Mouse (Mus musculus) cerebellum, adult 2 months (tissue): Measurements from ENCODE around the gene Hrh1. TPM values are rescaled to one million over a fixed set of nuclear protein-coding genes. Genes with fewer than 3 reads are reported as not detected.

Experiments
- DNase-seq, 2 experiments: peaks; one replicate each; pipeline ENCODE4 v3.0.0; 2021
- H3K27ac ChIP-seq: fragments of 200-500 bp; 2 replicates; pipeline ENCODE4 v1.5.1; 2012; ENCODE audit warnings: low read length, control low read depth, inconsistent platforms; ENCODE audit not compliant: insufficient read depth
- H3K27me3 ChIP-seq: fragments of 200-500 bp; 2 replicates; pipeline ENCODE4 v1.6.1; 2012; ENCODE audit warnings: inconsistent platforms, mild to moderate bottlenecking, low read length, moderate library complexity; ENCODE audit not compliant: control insufficient read depth, insufficient read depth
- H3K4me1 ChIP-seq: fragments of 200-500 bp; 2 replicates; pipeline ENCODE4 v1.6.1; 2011; ENCODE audit warnings: low read length; ENCODE audit not compliant: control insufficient read depth, insufficient read depth
- H3K4me3 ChIP-seq: fragments of 200-500 bp; replicated peaks from 2 replicates; pipeline ENCODE3; 2011; ENCODE audit warnings: mild to moderate bottlenecking, low read depth, low read length, control low read depth; ENCODE audit not compliant: insufficient read depth
- CTCF ChIP-seq: fragments of 200-500 bp; IDR thresholded peaks from 2 replicates; pipeline ENCODE4 v1.5.1; 2011; ENCODE audit warnings: low read depth, mild to moderate bottlenecking, control low read depth, low read length, moderate library complexity, borderline replicate concordance; ENCODE audit not compliant: insufficient read depth
- POLR2A ChIP-seq: fragments of 200-500 bp; IDR thresholded peaks from 2 replicates; pipeline ENCODE4 v1.6.1; 2011; ENCODE audit warnings: low read length, control low read depth, borderline replicate concordance; ENCODE audit not compliant: insufficient read depth
- WGBS: fragments of 180-500 bp; shearing (Covaris S2); methylation state at CpG from one replicate; pipeline ENCODE4 v1.1.7; 2018; 5-methylcytosine and 5-hydroxymethylcytosine counted together
- polyA plus RNA-seq: library from polyadenylated mRNA; depleted of rRNA; stranded (reverse); fragments of >200 nt; gene quantifications from 2 replicates; pipeline ENCODE4 v1.2.3, GENCODE M21; 2012

Hrh1 gene
- polyA plus RNA-seq, 1 experiment: 8.1 TPM

DNA sequence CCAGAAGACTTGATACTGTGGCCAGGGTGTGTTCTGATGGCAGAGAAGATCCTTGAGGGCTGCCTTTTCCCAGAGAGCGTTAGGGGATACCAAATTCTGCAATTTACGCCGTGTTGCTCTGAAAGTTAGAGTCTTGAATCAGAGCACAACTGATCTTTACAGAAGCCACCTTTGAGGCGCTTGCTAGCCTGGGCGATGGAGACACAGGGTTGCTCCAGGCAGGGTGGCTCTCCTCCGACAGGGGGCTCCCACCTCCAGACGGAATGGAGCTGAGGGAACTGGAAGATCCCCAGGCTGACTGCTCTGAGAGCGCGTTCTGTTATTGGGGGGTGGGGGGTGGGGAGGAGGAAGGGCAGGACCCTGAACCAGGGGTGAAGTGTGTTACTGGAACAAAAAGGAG lies 890 bp downstream of the Hrh1 start:
- TF ChIP-seq CTCF (no peak), POLR2A (no peak)
- no peak overlapping the region for H3K27ac ChIP-seq
- no peak overlapping the region for H3K4me3 ChIP-seq
- peaks cover 5% of the 10 kb centered on the region; the same call in 1 of the 2 replicates for H3K27me3 ChIP-seq
- no peaks in the 10 kb centered on the region; the same call in 1 of the 2 replicates for H3K4me1 ChIP-seq
- 2% methylated on average over 9 of the region's 9 CpGs for WGBS
- peak in 1 of 2 experiments; percentile 18 for DNase-seq

DNA sequence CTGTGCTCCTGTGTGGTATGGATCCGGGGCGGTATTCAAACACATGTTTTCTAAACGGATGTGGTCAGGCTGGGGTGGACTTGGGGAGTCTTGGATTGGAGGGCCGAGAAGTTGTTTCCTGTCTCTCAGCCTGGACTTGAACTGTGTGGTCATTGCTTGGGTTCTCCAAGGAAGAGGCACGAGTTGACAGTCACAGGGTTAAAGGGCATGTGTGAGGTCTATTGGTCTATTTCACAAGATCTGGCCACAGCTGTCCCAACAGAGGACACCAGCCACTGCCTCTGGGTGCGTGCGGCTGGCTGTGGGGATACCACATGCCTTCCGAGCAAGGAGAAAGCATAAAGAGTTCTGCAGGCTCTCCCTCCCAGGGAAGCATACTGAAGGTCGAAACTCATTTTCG lies 2.7 kb downstream of the Hrh1 start:
- Histone ChIP-seq H3K27ac (no peak overlapping the region), H3K4me1 (no peaks in the 10 kb centered on the region; the same call in 1 of the 2 replicates), H3K27me3 (peaks cover 5% of the 10 kb centered on the region; the same call in 1 of the 2 replicates), H3K4me3 (no peak overlapping the region)
- TF ChIP-seq CTCF (no peak), POLR2A (no peak)
- WGBS: 79% methylated on average over 10 of the region's 10 CpGs
- no peak for DNase-seq

DNA sequence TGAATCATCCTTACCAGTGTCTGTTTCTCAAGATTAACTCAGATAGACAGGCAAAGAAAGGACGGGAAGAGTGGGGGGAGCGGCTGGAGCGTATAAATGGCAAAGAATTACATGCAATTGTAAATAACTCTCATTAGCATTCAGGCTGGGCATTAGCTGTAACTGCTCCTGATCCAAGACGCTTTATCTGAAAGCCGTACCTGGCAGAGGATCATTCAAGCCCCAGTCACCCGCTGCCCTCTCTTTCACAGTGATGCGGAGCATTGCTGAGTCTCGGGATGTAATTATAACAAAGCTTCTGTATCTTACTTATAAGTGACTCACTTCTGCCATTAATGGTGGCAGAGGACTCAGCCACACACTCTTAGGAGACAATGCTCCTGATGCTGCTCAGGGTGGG lies 3.1 kb downstream of the Hrh1 start:
- 67% methylated on average over 8 of the region's 8 CpGs for WGBS
- Histone ChIP-seq H3K4me1 (no peaks in the 10 kb centered on the region; the same call in 1 of the 2 replicates), H3K27me3 (peaks cover 5% of the 10 kb centered on the region; the same call in 1 of the 2 replicates), H3K4me3 (no peak overlapping the region), H3K27ac (no peak overlapping the region)
- DNase-seq: no peak
- TF ChIP-seq CTCF (no peak), POLR2A (no peak)

DNA sequence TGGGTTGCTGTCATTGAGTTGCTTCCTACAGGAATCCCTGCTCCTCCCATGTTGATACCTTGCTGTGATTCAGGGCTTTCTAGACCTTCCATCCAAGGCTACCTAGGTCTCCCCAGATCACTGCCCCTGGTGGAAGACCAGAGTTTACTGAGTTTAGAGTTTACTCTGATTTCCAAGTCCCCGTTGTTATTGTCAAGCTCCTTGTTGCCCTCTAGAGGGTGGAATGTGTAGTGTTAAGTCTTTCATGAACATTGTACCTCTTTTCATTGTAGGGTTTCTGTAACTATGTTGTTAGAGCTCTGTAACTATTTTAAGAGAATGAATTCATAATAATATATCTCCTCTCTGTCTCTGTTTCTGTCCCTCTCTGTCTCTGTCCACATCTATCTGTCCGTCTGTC lies 4.4 kb downstream of the Hrh1 start:
- no peak for TF ChIP-seq CTCF
- TF ChIP-seq POLR2A: no peak
- WGBS: 79% methylated on average over 2 of the region's 2 CpGs
- H3K27ac ChIP-seq: no peak overlapping the region
- no peaks in the 10 kb centered on the region; the same call in 1 of the 2 replicates for H3K4me1 ChIP-seq
- DNase-seq: no peak
- H3K27me3 ChIP-seq: peaks cover 5% of the 10 kb centered on the region; the same call in 1 of the 2 replicates
- H3K4me3 ChIP-seq: no peak overlapping the region

DNA sequence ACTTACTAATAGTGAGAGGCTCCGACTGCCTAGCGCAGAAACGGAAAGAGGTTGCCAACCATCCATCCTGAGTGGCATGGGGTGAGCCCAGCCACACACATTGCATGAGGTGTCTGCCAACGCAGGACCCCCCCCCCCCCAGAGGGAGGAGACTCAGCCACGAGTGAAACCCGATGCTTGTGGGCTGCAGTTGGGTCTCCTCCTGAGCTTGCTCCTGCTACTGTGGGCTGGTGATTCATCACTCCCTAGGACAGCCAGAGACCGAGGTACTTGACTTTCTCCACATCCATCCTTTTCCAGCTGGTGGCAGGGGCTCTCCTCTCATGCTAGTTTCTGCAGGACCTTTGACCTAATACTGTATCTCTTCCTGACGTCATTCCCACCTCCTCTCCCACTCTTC lies 5.9 kb downstream of the Hrh1 start:
- Histone ChIP-seq H3K4me3 (no peak overlapping the region), H3K27ac (no peak overlapping the region), H3K4me1 (no peaks in the 10 kb centered on the region), H3K27me3 (no peaks in the 10 kb centered on the region)
- 10% methylated on average over 8 of the region's 8 CpGs for WGBS
- no peak for DNase-seq
- no peak for TF ChIP-seq CTCF
- no peak for TF ChIP-seq POLR2A

DNA sequence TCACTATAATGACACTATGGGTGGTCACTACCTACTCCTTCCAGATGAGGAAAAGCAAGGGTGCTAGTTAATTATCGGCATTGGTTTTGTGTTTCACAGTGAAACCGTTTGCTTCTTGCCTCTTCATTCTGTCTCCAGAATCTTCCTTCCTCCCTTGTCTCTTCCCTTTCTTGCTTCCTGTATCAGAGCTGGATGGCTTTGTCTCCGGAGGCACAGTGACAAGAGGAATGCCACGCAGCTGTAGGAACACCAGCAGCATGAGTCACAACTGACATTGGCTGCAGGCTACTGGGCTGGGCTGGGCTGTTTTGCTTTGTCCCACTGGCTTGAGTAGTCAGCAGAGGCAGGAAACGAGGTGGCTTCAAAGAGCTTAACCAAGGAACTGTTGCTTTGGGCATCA lies 6.4 kb downstream of the Hrh1 start:
- 55% methylated on average over 5 of the region's 5 CpGs for WGBS
- DNase-seq: no peak
- Histone ChIP-seq H3K27me3 (no peaks in the 10 kb centered on the region), H3K4me1 (no peaks in the 10 kb centered on the region), H3K4me3 (no peak overlapping the region), H3K27ac (no peak overlapping the region; the same call in 1 of the 2 replicates)
- TF ChIP-seq POLR2A (no peak), CTCF (no peak)

DNA sequence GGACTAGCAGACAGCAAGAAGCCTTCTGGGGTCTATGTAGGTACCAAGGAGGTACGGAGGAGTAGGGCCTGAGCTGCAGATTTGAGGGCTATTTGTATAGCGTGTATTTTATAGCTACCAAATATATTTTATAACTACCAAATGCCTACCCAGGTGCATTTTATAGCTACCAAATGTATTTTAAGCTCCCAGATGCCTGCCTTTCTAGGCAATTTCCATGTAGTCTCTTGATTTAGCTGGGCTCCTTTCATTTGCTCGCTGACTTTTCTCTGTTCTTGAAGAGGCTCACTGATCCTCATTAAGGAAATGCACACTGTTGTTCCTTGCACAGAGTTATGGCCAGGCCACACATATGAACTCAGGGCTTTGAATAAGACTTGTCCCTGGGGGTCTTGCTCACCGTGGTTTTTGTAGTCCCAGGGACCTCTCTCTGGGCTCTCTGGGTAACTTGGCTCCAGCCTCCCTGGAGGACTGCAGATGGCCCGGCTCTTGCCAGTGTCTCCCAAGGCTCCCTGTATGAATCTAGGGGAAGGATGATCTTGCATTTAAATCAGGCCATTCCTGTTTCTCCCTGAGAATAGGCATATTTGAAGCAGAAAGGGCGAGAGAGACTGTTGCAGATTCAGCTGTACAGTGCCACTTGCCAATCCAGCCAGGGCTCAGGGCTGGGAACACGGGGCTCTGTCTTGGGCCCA lies 7.2 kb downstream of the Hrh1 start:
- Histone ChIP-seq H3K4me3 (no peak overlapping the region), H3K4me1 (no peaks in the 10 kb centered on the region), H3K27ac (no peak overlapping the region), H3K27me3 (no peaks in the 10 kb centered on the region)
- 67% methylated on average over 7 of the region's 7 CpGs for WGBS
- TF ChIP-seq CTCF: no peak
- TF ChIP-seq POLR2A: no peak
- DNase-seq: peak in 1 of 2 experiments; percentile 25

DNA sequence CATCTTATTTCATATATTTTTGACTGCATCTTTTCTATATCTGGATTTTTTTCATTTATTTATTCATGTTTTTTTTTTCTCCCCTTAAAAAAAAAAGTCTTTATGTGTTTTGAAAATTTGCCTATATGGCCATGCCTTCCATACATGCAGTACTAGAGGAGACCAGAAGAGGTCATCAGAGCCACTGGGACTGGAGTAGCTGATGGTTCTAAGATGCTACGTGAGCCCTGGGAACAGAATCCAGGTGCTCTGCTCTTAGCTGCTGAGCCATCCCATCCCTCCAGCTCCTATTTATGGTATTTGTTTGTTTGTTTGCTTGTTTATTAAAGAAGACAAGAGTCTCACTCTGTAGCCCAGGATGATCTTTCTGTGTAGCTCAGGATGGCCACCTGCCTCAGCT lies 8.9 kb downstream of the Hrh1 start:
- no peak for DNase-seq
- H3K4me3 ChIP-seq: no peak overlapping the region
- no peak overlapping the region for H3K27ac ChIP-seq
- no peaks in the 10 kb centered on the region for H3K27me3 ChIP-seq
- no peaks in the 10 kb centered on the region for H3K4me1 ChIP-seq
- WGBS: 54% methylated on average over 1 of the region's 1 CpGs
- TF ChIP-seq POLR2A: no peak
- TF ChIP-seq CTCF: peak; percentile 33; the same call in 1 of the 2 replicates
